Mouse (Mus musculus) urinary bladder, postnatal 36 days (tissue): ENCODE measurements around the gene Slc26a8.

Source experiments
- DNase-seq, 2 experiments: peaks; one replicate each; pipeline ENCODE4 v3.0.0; 2022; ENCODE audit warnings: low spot score in 2 of 2, mixed read lengths in 1 of 2

Slc26a8 gene

GRCm38 (mm10) chr17:28699789-28700188 lies 9.8 kb upstream of the Slc26a8 start:
- no peak for DNase-seq

- DNase-seq: no peak
Observed at GRCm38 (mm10) chr17:28698672-28699071, 8.6 kb upstream of the Slc26a8 start.

GRCm38 (mm10) chr17:28698245-28698644 lies 8.2 kb upstream of the Slc26a8 start:
- DNase-seq: no peak

GRCm38 (mm10) chr17:28697290-28698195 lies 7.5 kb upstream of the Slc26a8 start:
- DNase-seq: peak in 1 of 2 experiments; percentile 37

GRCm38 (mm10) chr17:28696641-28697040 lies 6.6 kb upstream of the Slc26a8 start:
- DNase-seq: no peak

- no peak for DNase-seq
Observed at GRCm38 (mm10) chr17:28694832-28695231, 4.8 kb upstream of the Slc26a8 start.

- DNase-seq: no peak
Observed at GRCm38 (mm10) chr17:28694078-28694477, 4.0 kb upstream of the Slc26a8 start.

- no peak for DNase-seq
Observed at GRCm38 (mm10) chr17:28693086-28693485, 3.1 kb upstream of the Slc26a8 start.

GRCm38 (mm10) chr17:28692341-28692710 lies 2.3 kb upstream of the Slc26a8 start:
- DNase-seq: peak in 1 of 2 experiments; percentile 51

- peak in 1 of 2 experiments; percentile 51 for DNase-seq
Observed at GRCm38 (mm10) chr17:28691687-28692340, 1.8 kb upstream of the Slc26a8 start.

- peak; percentile 99 to 100 for DNase-seq
Observed at GRCm38 (mm10) chr17:28690776-28691686, 998 bp upstream of the Slc26a8 start, which contains the start of gene Mapk14. TSS of gene Mapk14 (plus strand) at chr17:28691329.

GRCm38 (mm10) chr17:28687354-28687753 lies 2.7 kb downstream of the Slc26a8 start:
- DNase-seq: no peak

GRCm38 (mm10) chr17:28684631-28685030 lies 5.4 kb downstream of the Slc26a8 start:
- no peak for DNase-seq

GRCm38 (mm10) chr17:28683601-28684000 lies 6.4 kb downstream of the Slc26a8 start:
- DNase-seq: no peak

GRCm38 (mm10) chr17:28682311-28683084 lies 7.5 kb downstream of the Slc26a8 start:
- no peak for DNase-seq

GRCm38 (mm10) chr17:28659564-28659963 lies 30.5 kb downstream of the Slc26a8 start:
- DNase-seq: no peak

GRCm38 (mm10) chr17:28657936-28658335 lies 32.1 kb downstream of the Slc26a8 start:
- no peak for DNase-seq

GRCm38 (mm10) chr17:28650268-28650667 lies 39.8 kb downstream of the Slc26a8 start:
- DNase-seq: no peak

GRCm38 (mm10) chr17:28648607-28649370 lies 41.2 kb downstream of the Slc26a8 start:
- DNase-seq: peak; percentile 17 to 28

GRCm38 (mm10) chr17:28646221-28646620 lies 43.8 kb downstream of the Slc26a8 start:
- DNase-seq: no peak
